Mouse (Mus musculus): ENCODE measurements around the gene Atxn7l1. TPM values are rescaled to one million over a fixed set of nuclear protein-coding genes. Genes with fewer than 3 reads are reported as not detected.

Gene Atxn7l1
- polyA plus RNA-seq, 1 experiment from 2014 or later, result 16.0 TPM

GRCm38 (mm10) chr12:33253206-33253605 lies 105.7 kb downstream of the Atxn7l1 start:
- no peak overlapping the region for H3K4me2 ChIP-seq (ENCODE audit: low read depth, low read length, severe bottlenecking)
- H3K4me1 ChIP-seq (replicated peaks; ENCODE audit: control insufficient read depth, insufficient read depth, low read length), result no peaks in the 10 kb centered on the region
- H3K27ac ChIP-seq (ENCODE audit: low read depth, low read length), result no peak overlapping the region
- no peak overlapping the region for H3K9ac ChIP-seq (ENCODE audit: low read length)
- WGBS, result 43% methylated on average over 9 of the region's 9 CpGs
- DNase-seq (ENCODE audit: low spot score) (no peak), ATAC-seq (replicated peaks; ENCODE audit: low FRiP score) (no peak)
- H3K36me3 ChIP-seq (ENCODE audit: control insufficient read depth, insufficient read depth, low read length), result no peaks in the 10 kb centered on the region
- H3K4me3 ChIP-seq (ENCODE audit: low read depth, low read length), result no peak overlapping the region
- no peaks in the 10 kb centered on the region for H3K27me3 ChIP-seq (ENCODE audit: control insufficient read depth, insufficient read depth, low read length)
- no peaks in the 10 kb centered on the region for H3K9me3 ChIP-seq (ENCODE audit: control insufficient read depth, low read length)

GRCm38 (mm10) chr12:33255256-33255655 lies 107.8 kb downstream of the Atxn7l1 start:
- no peak overlapping the region for H3K27ac ChIP-seq (ENCODE audit: low read depth, low read length)
- H3K9ac ChIP-seq (ENCODE audit: low read length), result no peak overlapping the region
- no peak overlapping the region for H3K4me2 ChIP-seq (ENCODE audit: low read depth, low read length, severe bottlenecking)
- 91% methylated on average over 2 of the region's 2 CpGs for WGBS
- H3K9me3 ChIP-seq (ENCODE audit: control insufficient read depth, low read length), result no peaks in the 10 kb centered on the region
- no peaks in the 10 kb centered on the region for H3K4me1 ChIP-seq (replicated peaks; ENCODE audit: control insufficient read depth, insufficient read depth, low read length)
- no peaks in the 10 kb centered on the region for H3K36me3 ChIP-seq (ENCODE audit: control insufficient read depth, insufficient read depth, low read length)
- no peak for DNase-seq (ENCODE audit: low spot score)
- no peaks in the 10 kb centered on the region for H3K27me3 ChIP-seq (ENCODE audit: control insufficient read depth, insufficient read depth, low read length)
- H3K4me3 ChIP-seq (ENCODE audit: low read depth, low read length), result no peak overlapping the region
- ATAC-seq (replicated peaks; ENCODE audit: low FRiP score), result no peak

DNA sequence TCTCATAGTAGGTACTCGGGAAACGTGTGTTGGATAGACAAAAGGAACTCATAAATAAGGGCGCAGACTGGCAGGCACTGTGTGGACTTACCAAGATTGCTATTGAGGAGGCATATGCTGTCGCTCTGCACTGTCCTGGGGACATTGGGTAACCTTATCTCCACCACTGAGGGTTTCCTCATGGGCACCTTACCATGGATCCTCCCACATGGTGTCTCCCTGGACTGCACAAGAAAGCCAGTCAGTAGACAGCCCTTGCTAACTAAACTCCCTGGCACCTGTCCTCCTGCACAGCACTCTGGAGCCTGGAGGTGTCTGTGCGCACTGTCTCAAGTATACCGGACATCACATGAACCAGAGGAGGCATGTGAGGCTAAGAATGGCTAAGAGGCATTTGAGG lies 108.9 kb downstream of the Atxn7l1 start:
- Histone ChIP-seq H3K27me3 (ENCODE audit: control insufficient read depth, insufficient read depth, low read length) (no peaks in the 10 kb centered on the region), H3K9ac (ENCODE audit: low read length) (no peak overlapping the region), H3K36me3 (ENCODE audit: control insufficient read depth, insufficient read depth, low read length) (no peaks in the 10 kb centered on the region), H3K4me3 (ENCODE audit: low read depth, low read length) (no peak overlapping the region), H3K27ac (ENCODE audit: low read depth, low read length) (no peak overlapping the region), H3K9me3 (ENCODE audit: control insufficient read depth, low read length) (no peaks in the 10 kb centered on the region), H3K4me2 (ENCODE audit: low read depth, low read length, severe bottlenecking) (no peak overlapping the region), H3K4me1 (replicated peaks; ENCODE audit: control insufficient read depth, insufficient read depth, low read length) (no peaks in the 10 kb centered on the region)
- DNase-seq (ENCODE audit: low spot score), result no peak
- no peak for ATAC-seq (replicated peaks; ENCODE audit: low FRiP score)
- WGBS, result 86% methylated on average over 6 of the region's 6 CpGs

- no peaks in the 10 kb centered on the region for H3K36me3 ChIP-seq (ENCODE audit: control insufficient read depth, insufficient read depth, low read length)
- DNase-seq (ENCODE audit: low spot score), result no peak
- H3K4me1 ChIP-seq (replicated peaks; ENCODE audit: control insufficient read depth, insufficient read depth, low read length), result no peaks in the 10 kb centered on the region
- H3K9ac ChIP-seq (ENCODE audit: low read length), result no peak overlapping the region
- H3K27ac ChIP-seq (ENCODE audit: low read depth, low read length), result no peak overlapping the region
- H3K9me3 ChIP-seq (ENCODE audit: control insufficient read depth, low read length), result no peaks in the 10 kb centered on the region
- 91% methylated on average over 5 of the region's 5 CpGs for WGBS
- no peaks in the 10 kb centered on the region for H3K27me3 ChIP-seq (ENCODE audit: control insufficient read depth, insufficient read depth, low read length)
- no peak overlapping the region for H3K4me3 ChIP-seq (ENCODE audit: low read depth, low read length)
- no peak overlapping the region for H3K4me2 ChIP-seq (ENCODE audit: low read depth, low read length, severe bottlenecking)
- ATAC-seq (replicated peaks; ENCODE audit: low FRiP score), result no peak
Observed at GRCm38 (mm10) chr12:33258995-33259529, 111.6 kb downstream of the Atxn7l1 start.

DNA sequence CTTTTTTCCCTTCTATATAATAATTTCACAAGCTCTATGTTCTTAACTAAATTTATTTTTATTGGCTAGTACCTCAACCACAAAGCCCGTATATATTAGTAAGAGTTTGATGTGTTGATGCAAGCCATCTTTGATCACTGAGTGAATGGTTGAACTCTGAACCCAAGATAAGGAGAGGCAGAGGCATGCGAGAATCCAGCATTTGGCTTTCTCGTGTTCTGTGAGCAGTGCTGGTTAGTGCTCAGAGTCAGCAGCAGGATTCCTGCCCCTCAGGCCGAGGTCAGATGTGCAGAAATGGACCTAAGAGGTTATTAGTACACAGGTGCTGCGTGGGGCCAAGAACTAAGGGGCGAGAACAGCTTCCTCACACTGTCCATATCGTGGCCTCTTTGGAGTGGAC lies 113.1 kb downstream of the Atxn7l1 start:
- 91% methylated on average over 7 of the region's 7 CpGs for WGBS
- H3K36me3 ChIP-seq (ENCODE audit: control insufficient read depth, insufficient read depth, low read length), result no peaks in the 10 kb centered on the region
- H3K9ac ChIP-seq (ENCODE audit: low read length), result no peak overlapping the region
- DNase-seq (ENCODE audit: low spot score) (no peak), ATAC-seq (replicated peaks; ENCODE audit: low FRiP score) (no peak)
- H3K27ac ChIP-seq (ENCODE audit: low read depth, low read length), result no peak overlapping the region
- no peaks in the 10 kb centered on the region for H3K9me3 ChIP-seq (ENCODE audit: control insufficient read depth, low read length)
- H3K27me3 ChIP-seq (ENCODE audit: control insufficient read depth, insufficient read depth, low read length), result no peaks in the 10 kb centered on the region
- no peaks in the 10 kb centered on the region for H3K4me1 ChIP-seq (replicated peaks; ENCODE audit: control insufficient read depth, insufficient read depth, low read length)
- H3K4me2 ChIP-seq (ENCODE audit: low read depth, low read length, severe bottlenecking), result no peak overlapping the region
- H3K4me3 ChIP-seq (ENCODE audit: low read depth, low read length), result no peak overlapping the region

GRCm38 (mm10) chr12:33265877-33266276 lies 118.4 kb downstream of the Atxn7l1 start:
- WGBS, result 84% methylated on average over 11 of the region's 11 CpGs

GRCm38 (mm10) chr12:33267965-33268364 lies 120.5 kb downstream of the Atxn7l1 start:
- Histone ChIP-seq H3K9me3 (ENCODE audit: control insufficient read depth, low read length) (no peaks in the 10 kb centered on the region), H3K4me2 (ENCODE audit: low read depth, low read length, severe bottlenecking) (no peak overlapping the region), H3K9ac (ENCODE audit: low read length) (no peak overlapping the region), H3K4me1 (replicated peaks; ENCODE audit: control insufficient read depth, insufficient read depth, low read length) (no peaks in the 10 kb centered on the region), H3K36me3 (ENCODE audit: control insufficient read depth, insufficient read depth, low read length) (no peaks in the 10 kb centered on the region), H3K27me3 (ENCODE audit: control insufficient read depth, insufficient read depth, low read length) (no peaks in the 10 kb centered on the region), H3K27ac (ENCODE audit: low read depth, low read length) (no peak overlapping the region), H3K4me3 (ENCODE audit: low read depth, low read length) (no peak overlapping the region)
- no peak for ATAC-seq (replicated peaks; ENCODE audit: low FRiP score)
- no peak for DNase-seq (ENCODE audit: low spot score)
- 85% methylated on average over 4 of the region's 4 CpGs for WGBS

More at GRCm38 (mm10) chr12:33265877-33266276, 118.4 kb downstream of the Atxn7l1 start:
- Histone ChIP-seq H3K36me3 (ENCODE audit: control insufficient read depth, insufficient read depth, low read length) (no peaks in the 10 kb centered on the region), H3K9me3 (ENCODE audit: control insufficient read depth, low read length) (no peaks in the 10 kb centered on the region), H3K4me2 (ENCODE audit: low read depth, low read length, severe bottlenecking) (no peak overlapping the region), H3K27me3 (ENCODE audit: control insufficient read depth, insufficient read depth, low read length) (no peaks in the 10 kb centered on the region), H3K9ac (ENCODE audit: low read length) (no peak overlapping the region), H3K4me3 (ENCODE audit: low read depth, low read length) (no peak overlapping the region), H3K27ac (ENCODE audit: low read depth, low read length) (no peak overlapping the region), H3K4me1 (replicated peaks; ENCODE audit: control insufficient read depth, insufficient read depth, low read length) (no peaks in the 10 kb centered on the region)
- DNase-seq (ENCODE audit: low spot score) (no peak), ATAC-seq (replicated peaks; ENCODE audit: low FRiP score) (no peak)

- Histone ChIP-seq H3K27ac (ENCODE audit: low read depth, low read length) (no peak overlapping the region), H3K4me3 (ENCODE audit: low read depth, low read length) (no peak overlapping the region), H3K36me3 (ENCODE audit: control insufficient read depth, insufficient read depth, low read length) (no peaks in the 10 kb centered on the region), H3K4me1 (replicated peaks; ENCODE audit: control insufficient read depth, insufficient read depth, low read length) (no peaks in the 10 kb centered on the region), H3K4me2 (ENCODE audit: low read depth, low read length, severe bottlenecking) (no peak overlapping the region), H3K27me3 (ENCODE audit: control insufficient read depth, insufficient read depth, low read length) (no peaks in the 10 kb centered on the region), H3K9me3 (ENCODE audit: control insufficient read depth, low read length) (no peaks in the 10 kb centered on the region), H3K9ac (ENCODE audit: low read length) (no peak overlapping the region)
- 72% methylated on average over 5 of the region's 5 CpGs for WGBS
- ATAC-seq (replicated peaks; ENCODE audit: low FRiP score) (no peak; the same call in 1 of the 2 replicates), DNase-seq (ENCODE audit: low spot score) (peak; percentile 65)
Observed at GRCm38 (mm10) chr12:33269743-33270142, 122.2 kb downstream of the Atxn7l1 start.

GRCm38 (mm10) chr12:33271865-33272264 lies 124.4 kb downstream of the Atxn7l1 start:
- H3K27me3 ChIP-seq (ENCODE audit: control insufficient read depth, insufficient read depth, low read length), result no peaks in the 10 kb centered on the region
- H3K27ac ChIP-seq (ENCODE audit: low read depth, low read length), result no peak overlapping the region
- H3K4me2 ChIP-seq (ENCODE audit: low read depth, low read length, severe bottlenecking), result no peak overlapping the region
- H3K9me3 ChIP-seq (ENCODE audit: control insufficient read depth, low read length), result no peaks in the 10 kb centered on the region
- no peak overlapping the region for H3K4me3 ChIP-seq (ENCODE audit: low read depth, low read length)
- DNase-seq (ENCODE audit: low spot score) (no peak), ATAC-seq (replicated peaks; ENCODE audit: low FRiP score) (no peak)
- H3K9ac ChIP-seq (ENCODE audit: low read length), result no peak overlapping the region
- no peaks in the 10 kb centered on the region for H3K4me1 ChIP-seq (replicated peaks; ENCODE audit: control insufficient read depth, insufficient read depth, low read length)
- 85% methylated on average over 12 of the region's 12 CpGs for WGBS
- no peaks in the 10 kb centered on the region for H3K36me3 ChIP-seq (ENCODE audit: control insufficient read depth, insufficient read depth, low read length)
